Mouse (Mus musculus) bone marrow, adult 2 months (tissue): ENCODE results near the gene Celf6. TPM values are rescaled to one million over a fixed set of nuclear protein-coding genes. Genes with fewer than 3 reads are reported as not detected.

Source experiments
- H3K27ac ChIP-seq: fragments of 200-500 bp; 2 replicates; pipeline ENCODE4 v1.5.1; 2012; ENCODE audit warnings: low read depth, mild to moderate bottlenecking, control low read depth, inconsistent platforms, low read length; ENCODE audit not compliant: control insufficient read depth, poor library complexity, insufficient read depth
- H3K4me1 ChIP-seq: fragments of 200-500 bp; 2 replicates; pipeline ENCODE4 v1.6.1; 2011; ENCODE audit warnings: low read length; ENCODE audit not compliant: control insufficient read depth, insufficient read depth
- H3K4me3 ChIP-seq: fragments of 200-500 bp; replicated peaks from 2 replicates; pipeline ENCODE3; 2011; ENCODE audit warnings: mild to moderate bottlenecking, low read depth, low read length, control low read depth; ENCODE audit not compliant: control insufficient read depth
- CTCF ChIP-seq: fragments of 200-500 bp; IDR thresholded peaks from 2 replicates; pipeline ENCODE4 v1.5.1; 2011; ENCODE audit warnings: low read length, control low read depth; ENCODE audit not compliant: control insufficient read depth, insufficient read depth
- POLR2A ChIP-seq: fragments of 200-500 bp; IDR thresholded peaks from 2 replicates; pipeline ENCODE4 v1.6.1; 2011; ENCODE audit warnings: low read depth, mild to moderate bottlenecking, control low read depth, low read length, borderline replicate concordance; ENCODE audit not compliant: control insufficient read depth
- WGBS: fragments of 180-500 bp; shearing (Covaris S2); methylation state at CpG from one replicate; pipeline ENCODE4 v1.1.7; 2018; 5-methylcytosine and 5-hydroxymethylcytosine counted together
- polyA plus RNA-seq: library from polyadenylated mRNA; stranded (reverse); fragments of >200 nt; gene quantifications from 2 replicates; pipeline ENCODE4 v1.2.4, GENCODE M21; 2011; ENCODE audit warnings: low replicate concordance; ENCODE audit not compliant: missing spikeins, insufficient read depth, insufficient read length

Gene Celf6
- polyA plus RNA-seq, 1 experiment: not detected

DNA sequence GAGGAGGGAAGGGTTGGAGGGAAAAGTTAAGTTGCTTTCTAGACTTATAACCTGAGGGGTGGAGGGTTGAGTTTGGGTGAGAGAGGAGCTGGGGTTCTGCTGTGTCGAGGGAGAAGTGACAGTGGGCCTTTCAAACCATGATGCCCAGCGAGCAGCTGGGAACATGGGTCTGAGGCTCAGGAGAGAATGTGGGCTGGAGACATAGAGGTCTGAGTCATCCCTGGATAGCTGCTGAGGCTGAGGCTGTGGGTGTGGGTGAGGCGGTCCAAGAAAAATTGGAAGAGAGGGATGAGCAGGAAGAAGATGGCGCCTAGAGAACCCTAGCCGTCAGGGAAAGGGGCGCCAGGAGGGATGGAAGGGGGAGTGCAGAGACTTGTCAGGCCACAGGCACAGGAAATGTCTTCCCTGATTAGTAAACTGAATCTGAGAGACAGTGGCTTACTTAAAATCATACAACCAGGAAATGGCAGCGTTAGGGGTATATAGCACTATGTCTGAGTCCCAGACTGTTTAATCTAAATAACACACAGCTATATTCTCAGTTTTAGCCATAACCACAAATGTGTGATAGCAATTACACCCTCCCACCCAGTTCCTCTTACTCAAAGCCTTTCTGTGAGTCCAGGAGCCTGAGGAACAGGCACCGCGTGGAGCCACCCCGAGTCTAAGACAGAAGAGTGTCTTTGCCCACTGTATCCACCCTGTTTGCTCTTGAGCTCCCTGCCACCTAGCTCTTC lies 12.2 kb downstream of the Celf6 start:
- TF ChIP-seq CTCF: no peak
- TF ChIP-seq POLR2A: no peak
- H3K27ac ChIP-seq: no peak overlapping the region
- H3K4me3 ChIP-seq: no peak overlapping the region
- WGBS: 39% methylated on average over 10 of the region's 10 CpGs
- no peaks in the 10 kb centered on the region for H3K4me1 ChIP-seq

DNA sequence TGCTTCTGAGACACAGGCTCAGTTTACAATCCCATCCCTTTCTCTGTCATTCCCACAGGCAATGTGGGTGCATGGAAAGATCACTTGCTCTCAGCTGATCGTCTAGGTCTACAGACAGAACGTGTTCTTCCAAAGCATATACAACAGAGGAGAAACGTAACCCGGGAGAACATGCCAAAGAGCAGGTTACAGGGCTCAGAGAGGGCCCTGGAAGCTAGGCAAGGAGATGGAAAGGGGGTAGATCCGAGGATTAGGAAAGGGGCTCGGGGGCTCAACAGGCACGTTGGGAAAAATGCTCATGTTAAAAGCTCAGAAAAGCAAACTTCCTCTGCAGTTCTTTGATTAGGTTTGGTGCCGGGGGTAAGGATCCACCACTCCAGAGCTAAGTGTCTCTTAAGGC lies 23.9 kb downstream of the Celf6 start:
- WGBS: 69% methylated on average over 8 of the region's 8 CpGs
- TF ChIP-seq POLR2A: no peak
- TF ChIP-seq CTCF: no peak
- no peak overlapping the region for H3K27ac ChIP-seq
- H3K4me1 ChIP-seq: no peaks in the 10 kb centered on the region
- H3K4me3 ChIP-seq: no peak overlapping the region

DNA sequence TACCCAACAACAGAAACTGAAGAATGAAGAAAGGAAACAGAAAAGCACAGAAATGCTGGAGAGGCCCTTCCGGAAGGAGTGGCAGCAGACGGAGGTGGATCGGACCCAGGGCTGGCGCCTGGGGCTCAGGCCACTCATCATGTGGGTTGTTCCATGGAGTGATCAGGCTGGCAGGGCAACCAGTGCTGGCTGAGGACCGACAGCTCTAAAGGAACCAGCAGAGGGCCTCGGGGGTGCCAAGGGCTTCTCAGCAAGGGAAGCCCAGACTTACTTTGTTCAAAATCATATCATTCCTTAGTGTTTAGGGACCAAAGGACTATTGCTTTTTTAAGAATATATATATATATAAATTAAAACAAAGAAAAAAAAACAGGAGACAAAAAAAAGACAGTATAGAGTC lies 28.2 kb downstream of the Celf6 start:
- Histone ChIP-seq H3K4me1 (no peaks in the 10 kb centered on the region), H3K4me3 (no peak overlapping the region), H3K27ac (no peak overlapping the region)
- no peak for TF ChIP-seq CTCF
- no peak for TF ChIP-seq POLR2A
- WGBS: 59% methylated on average over 6 of the region's 6 CpGs

DNA sequence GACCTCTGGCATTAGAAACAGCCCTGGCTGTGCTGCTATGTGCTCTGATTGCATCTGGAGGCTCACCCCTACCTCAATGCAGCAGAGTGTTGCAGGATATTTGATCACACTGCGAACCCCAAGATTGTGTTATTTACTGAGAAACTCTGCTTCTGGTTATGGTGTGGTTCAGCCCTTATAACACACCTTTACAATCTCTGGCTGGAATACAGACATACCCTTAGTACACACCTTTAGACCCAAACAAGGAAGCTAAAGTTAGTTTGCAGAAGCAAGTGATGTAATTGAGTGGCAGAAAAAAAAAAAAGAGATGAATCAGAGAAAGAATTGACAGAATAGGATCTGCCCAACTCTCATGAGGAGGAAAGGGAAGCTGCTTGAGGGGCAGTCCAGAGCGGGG lies 33.2 kb downstream of the Celf6 start:
- no peak for TF ChIP-seq CTCF
- TF ChIP-seq POLR2A: no peak
- 78% methylated on average over 2 of the region's 2 CpGs for WGBS
- no peak overlapping the region for H3K4me3 ChIP-seq

DNA sequence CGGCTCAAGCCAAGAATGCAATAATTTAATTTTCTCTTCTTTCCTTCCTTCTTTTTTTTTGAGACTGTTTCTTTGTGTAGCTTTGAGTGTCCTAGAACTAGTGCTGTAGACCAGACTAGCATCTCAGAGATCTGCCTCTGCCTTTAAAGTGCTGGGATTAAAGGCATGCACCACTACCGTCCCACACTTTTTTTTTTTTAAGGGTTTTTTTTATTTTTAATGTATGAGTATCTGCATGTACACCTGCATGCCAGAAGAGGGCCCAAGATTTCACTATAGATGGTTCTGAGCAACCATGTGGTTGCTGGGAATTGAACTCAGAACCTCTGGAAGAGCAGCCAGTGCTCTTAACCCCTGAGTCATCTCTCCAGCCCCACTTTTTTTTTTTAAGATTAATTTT lies 38.1 kb downstream of the Celf6 start:
- no peaks in the 10 kb centered on the region for H3K4me1 ChIP-seq
- H3K27ac ChIP-seq: no peak overlapping the region
- H3K4me3 ChIP-seq: no peak overlapping the region
- TF ChIP-seq POLR2A (no peak), CTCF (no peak)
- 80% methylated on average over 2 of the region's 2 CpGs for WGBS

More for the DNA sequence above, 33.2 kb downstream of the Celf6 start:
- Histone ChIP-seq H3K27ac (no peak overlapping the region), H3K4me1 (no peaks in the 10 kb centered on the region)

DNA sequence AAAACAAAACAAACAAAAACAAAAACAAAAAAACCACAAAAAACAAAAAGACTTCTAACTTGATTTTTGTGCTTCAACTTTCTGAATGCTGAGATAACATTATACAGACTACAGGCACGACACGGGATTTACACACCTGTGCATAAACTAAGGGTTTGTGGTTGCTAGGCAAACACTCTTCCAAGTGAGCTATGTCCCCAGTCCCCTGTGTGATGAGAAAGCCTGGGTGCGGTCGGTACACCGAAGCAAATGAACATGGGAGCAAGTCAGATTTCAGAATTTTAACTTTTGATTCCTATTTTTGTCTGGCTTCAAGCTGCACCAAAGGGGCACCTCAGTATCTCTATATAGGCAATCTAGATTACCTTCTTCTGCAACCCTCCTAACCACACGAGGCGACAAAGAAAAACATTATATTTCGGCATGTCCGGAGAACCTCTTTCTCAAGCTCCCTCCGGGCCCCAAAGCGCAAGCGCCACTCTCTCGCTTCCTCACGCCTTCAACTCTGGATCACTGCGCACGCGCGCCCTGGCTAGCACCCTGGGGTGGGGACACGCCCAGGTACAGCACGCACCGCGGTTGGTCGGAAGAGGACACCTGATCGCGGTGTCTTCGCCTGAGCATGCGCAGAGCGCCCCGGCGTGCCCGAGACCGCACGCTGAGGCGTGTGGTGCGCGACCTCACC lies 39.0 kb downstream of the Celf6 start, which contains the start of gene Parp6:
Parp6 (plus strand) TSS at position 663 of the 685 bp plus-strand sequence.
- Histone ChIP-seq H3K27ac (peak within 1 kb of the TSS; percentile 74), H3K4me1 (no peaks in the 10 kb centered on the region), H3K4me3 (peak within 1 kb of the TSS; percentile 75)
- TF ChIP-seq POLR2A (peak; percentile 86), CTCF (no peak)
- WGBS: under 1% methylated on average over 36 of the region's 36 CpGs

DNA sequence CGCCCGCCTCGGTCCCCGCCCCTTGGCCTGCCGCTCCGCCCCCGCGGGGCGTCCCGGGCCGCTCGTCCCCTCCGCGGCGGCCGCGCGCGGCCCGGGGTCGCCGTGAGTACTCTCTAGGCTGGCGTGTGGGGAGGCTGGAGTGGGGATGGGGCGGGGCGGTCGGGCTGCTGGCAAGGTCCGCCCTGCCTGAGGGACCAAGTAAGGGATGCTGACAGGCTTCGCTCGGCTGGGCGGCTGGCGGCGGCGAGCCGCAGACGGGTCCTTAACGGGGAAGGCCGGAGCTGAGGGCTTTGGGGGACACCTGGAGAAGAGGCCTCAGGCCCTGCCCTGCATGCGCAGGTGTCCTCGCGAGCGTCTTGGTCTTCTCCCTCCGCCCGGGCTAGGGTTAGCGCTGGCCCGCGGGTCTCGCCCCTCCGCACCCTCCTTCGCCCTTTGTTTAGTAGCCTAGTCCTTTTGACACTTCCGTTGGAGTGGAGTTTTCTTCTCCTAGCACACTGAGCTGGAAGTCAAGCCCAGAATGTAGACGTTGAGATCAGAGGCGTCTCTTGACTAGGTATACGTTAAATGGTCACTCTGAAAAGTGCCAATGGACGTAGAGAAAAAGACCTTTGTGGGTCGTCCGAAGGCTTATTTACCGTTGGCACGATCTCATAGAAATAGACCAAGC lies 39.7 kb downstream of the Celf6 start:
- TF ChIP-seq CTCF: no peak
- no peak for TF ChIP-seq POLR2A
- Histone ChIP-seq H3K27ac (peak overlapping the region; percentile 74), H3K4me1 (no peaks in the 10 kb centered on the region), H3K4me3 (peak overlapping the region; percentile 75)
- WGBS: 1% methylated on average over 56 of the region's 58 CpGs

DNA sequence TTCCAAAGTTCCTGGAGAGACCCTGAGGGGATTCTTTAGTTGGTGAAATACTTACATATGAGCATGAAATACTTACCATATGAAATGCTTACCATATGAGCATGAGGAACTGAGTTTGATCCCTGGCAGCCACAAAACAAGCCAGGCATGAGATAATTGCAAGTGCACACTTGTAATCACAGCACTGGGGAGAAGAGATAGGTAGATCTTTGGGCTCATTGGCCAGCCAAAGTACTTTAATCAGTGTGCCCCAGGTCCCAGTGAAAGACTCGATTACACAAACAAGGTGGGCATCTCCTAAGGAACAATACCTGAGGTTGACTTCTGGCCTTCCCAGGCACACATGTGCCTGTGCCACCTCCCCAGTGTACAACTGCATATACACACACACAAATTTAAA lies 60.7 kb downstream of the Celf6 start:
- 47% methylated on average over 1 of the region's 1 CpGs for WGBS
- no peak for TF ChIP-seq POLR2A
- no peak for TF ChIP-seq CTCF
- H3K27ac ChIP-seq: no peak overlapping the region
- H3K4me1 ChIP-seq: no peaks in the 10 kb centered on the region
- H3K4me3 ChIP-seq: no peak overlapping the region
